Mouse (Mus musculus) small intestine, adult 2 months (tissue): ENCODE data around the gene Trpm3.

Experiments
- CTCF ChIP-seq: fragments of 200-500 bp; IDR thresholded peaks from 2 replicates; pipeline ENCODE4 v1.5.1; 2012; ENCODE audit warnings: low read depth, mild to moderate bottlenecking, control low read depth, inconsistent platforms, low read length, moderate library complexity, mixed read lengths; ENCODE audit not compliant: insufficient replicate concordance, insufficient read length; ENCODE audit errors: extremely low read depth
- POLR2A ChIP-seq: fragments of 200-500 bp; IDR thresholded peaks from 2 replicates; pipeline ENCODE4 v1.6.1; 2012; ENCODE audit warnings: low read depth, mild to moderate bottlenecking, control low read depth, inconsistent platforms, low read length, moderate library complexity

DNA sequence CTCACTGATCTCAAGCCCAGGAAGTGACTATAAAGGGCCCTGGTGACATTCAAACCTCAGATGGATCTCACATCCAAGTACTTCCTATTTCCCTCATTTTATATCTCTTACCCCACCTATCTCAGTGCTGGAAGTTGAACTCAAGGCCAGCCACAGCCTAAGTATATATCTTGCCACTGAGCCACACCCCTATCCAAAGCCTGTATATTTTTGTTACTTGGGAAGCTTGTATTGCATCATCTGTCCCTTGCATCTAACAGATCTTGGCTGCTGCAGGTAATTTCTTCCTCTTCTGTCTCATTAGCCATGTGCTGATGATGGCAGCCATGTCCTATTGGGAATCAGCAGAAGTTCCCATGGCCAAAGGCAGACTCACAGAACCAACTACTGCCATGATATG is 904.9 kb downstream of the Trpm3 start:
- TF ChIP-seq CTCF (no peak), POLR2A (no peak)
